Mouse (Mus musculus) kidney, postnatal 4 days (tissue): ENCODE results near the gene Lpp.
A peak's percentile ranks its signal among the peaks of the same experiment; 100 is the strongest.

Experiments used
- DNase-seq, 2 experiments: peaks; one replicate each; pipeline ENCODE4 v3.0.0; 2021; ENCODE audit warnings: mixed read lengths in 2 of 2

The Lpp gene

GRCm38 (mm10) chr16:24826390-24826789 lies 433.1 kb downstream of the Lpp start:
- DNase-seq = no peak

GRCm38 (mm10) chr16:24828207-24828803 lies 435.0 kb downstream of the Lpp start:
- no peak for DNase-seq

GRCm38 (mm10) chr16:24829860-24830259 lies 436.6 kb downstream of the Lpp start:
- DNase-seq = no peak

- DNase-seq = no peak
These were observed 437.6 kb downstream of the Lpp start for GRCm38 (mm10) chr16:24830939-24831338.

GRCm38 (mm10) chr16:24833221-24833620 lies 439.9 kb downstream of the Lpp start:
- DNase-seq = peak; percentile 35 to 42

GRCm38 (mm10) chr16:24834536-24834935 lies 441.2 kb downstream of the Lpp start:
- no peak for DNase-seq

- DNase-seq = no peak
These were observed 443.2 kb downstream of the Lpp start for GRCm38 (mm10) chr16:24836550-24836949.

- DNase-seq = no peak
These were observed 445.7 kb downstream of the Lpp start for GRCm38 (mm10) chr16:24839018-24839417.

GRCm38 (mm10) chr16:24840073-24840472 lies 446.8 kb downstream of the Lpp start:
- no peak for DNase-seq

GRCm38 (mm10) chr16:24846141-24846540 lies 452.8 kb downstream of the Lpp start:
- DNase-seq = peak in 1 of 2 experiments; percentile 8

GRCm38 (mm10) chr16:24859509-24860140 lies 466.3 kb downstream of the Lpp start:
- DNase-seq = no peak

GRCm38 (mm10) chr16:24860445-24860844 lies 467.1 kb downstream of the Lpp start:
- no peak for DNase-seq

GRCm38 (mm10) chr16:24861374-24861773 lies 468.1 kb downstream of the Lpp start:
- no peak for DNase-seq

- peak; percentile 59 to 64 for DNase-seq
These were observed 480.9 kb downstream of the Lpp start for GRCm38 (mm10) chr16:24874235-24874634.

GRCm38 (mm10) chr16:24875661-24876060 lies 482.4 kb downstream of the Lpp start:
- DNase-seq = no peak

- no peak for DNase-seq
These were observed 485.7 kb downstream of the Lpp start for GRCm38 (mm10) chr16:24878977-24879376.

- DNase-seq = no peak
These were observed 487.4 kb downstream of the Lpp start for GRCm38 (mm10) chr16:24880698-24881097.

- no peak for DNase-seq
These were observed 488.9 kb downstream of the Lpp start for GRCm38 (mm10) chr16:24881981-24882775.

- no peak for DNase-seq
These were observed 490.7 kb downstream of the Lpp start for GRCm38 (mm10) chr16:24884017-24884416.

GRCm38 (mm10) chr16:24886346-24886745 lies 493.0 kb downstream of the Lpp start:
- peak; percentile 62 to 77 for DNase-seq

GRCm38 (mm10) chr16:24886943-24887342 lies 493.6 kb downstream of the Lpp start:
- DNase-seq = no peak

GRCm38 (mm10) chr16:24891453-24891852 lies 498.1 kb downstream of the Lpp start:
- DNase-seq = peak; percentile 18 to 20

GRCm38 (mm10) chr16:24895160-24895559 lies 501.9 kb downstream of the Lpp start:
- no peak for DNase-seq

GRCm38 (mm10) chr16:24897641-24898040 lies 504.3 kb downstream of the Lpp start:
- DNase-seq = no peak
